Mouse (Mus musculus): ENCODE data around the gene Fermt2.
"Not testable (repeated sequence)": the region's sequence is repeated elsewhere in the genome, so short reads cannot be mapped to it uniquely, and the experiment has no call there.

Gene Fermt2

GRCm38 (mm10) chr14:45507447-45507846 is 22.5 kb downstream of the Fermt2 start:
- no peak for DNase-seq

DNA sequence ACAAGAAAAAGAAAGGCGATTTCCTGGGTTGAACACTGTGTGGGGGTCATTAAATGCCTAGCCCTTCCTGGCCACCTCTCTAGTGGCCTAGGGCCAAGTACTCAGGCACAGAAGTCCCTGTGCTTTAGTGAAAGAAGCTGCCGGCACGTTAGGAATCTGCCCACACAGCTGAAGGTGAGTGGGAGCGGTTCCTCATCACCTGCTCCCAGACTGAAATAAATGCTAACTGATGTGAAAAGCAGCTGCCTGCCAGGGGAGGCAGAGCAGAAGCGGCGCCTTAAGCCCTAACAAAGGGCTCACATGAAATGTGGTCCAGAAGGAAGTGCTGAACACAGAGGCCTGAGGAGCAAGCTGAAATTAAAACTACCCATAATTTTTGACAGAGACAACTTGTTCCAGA is 22.9 kb downstream of the Fermt2 start:
- DNase-seq, result no peak

DNA sequence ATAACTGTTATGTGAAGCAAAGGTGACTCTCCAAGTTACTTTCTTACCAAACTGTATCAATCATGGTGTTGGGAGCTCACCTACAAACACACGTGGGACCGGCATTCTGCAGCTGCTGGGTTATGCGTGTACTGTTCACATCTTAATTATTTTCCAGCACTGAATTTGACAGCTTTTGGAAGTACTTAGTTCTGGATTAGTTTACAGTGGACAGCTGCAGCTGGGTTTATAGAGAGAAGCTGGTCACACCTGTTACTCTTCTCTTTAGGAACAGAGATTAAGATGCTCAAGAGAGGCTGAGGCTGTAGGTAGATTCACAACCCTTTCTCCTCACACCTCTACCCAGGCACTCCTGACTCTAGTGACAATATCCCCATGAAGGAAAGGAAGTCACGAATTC is 23.8 kb downstream of the Fermt2 start:
- DNase-seq, result no peak

DNA sequence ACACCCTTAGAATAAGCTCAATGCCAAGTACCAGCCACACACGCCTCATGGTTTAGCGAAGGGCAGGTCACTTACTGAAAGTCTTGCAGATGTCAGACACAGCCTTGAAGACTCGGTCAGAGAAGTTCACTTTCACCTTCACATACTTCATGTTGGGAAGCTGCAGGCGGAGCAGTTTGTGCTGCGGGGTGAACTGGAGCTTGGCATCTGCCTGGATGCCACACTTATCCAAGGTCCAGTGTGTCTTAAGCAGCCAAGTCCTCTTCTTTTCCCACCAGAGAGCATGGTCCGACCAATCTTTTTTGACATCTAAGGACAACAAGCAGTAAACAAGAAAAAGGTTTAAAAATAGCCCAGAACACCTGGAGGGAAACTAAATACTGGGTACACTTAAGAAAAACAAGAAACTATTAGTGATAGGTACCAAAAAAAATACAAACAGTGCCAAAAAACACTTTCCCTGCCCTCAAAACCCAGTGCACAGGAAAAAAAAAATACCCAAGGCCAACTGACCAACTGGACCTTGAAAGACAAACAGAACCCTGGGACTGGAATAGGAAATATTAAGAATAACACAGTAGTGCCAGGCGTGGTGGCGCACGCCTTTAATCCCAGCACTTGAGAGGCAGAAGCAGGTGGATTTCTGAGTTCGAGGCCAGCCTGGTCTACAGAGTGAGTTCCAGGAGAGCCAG is 25.4 kb downstream of the Fermt2 start:
- DNase-seq, result no peak

GRCm38 (mm10) chr14:45503934-45504333 is 26.0 kb downstream of the Fermt2 start:
- no peak for DNase-seq

DNA sequence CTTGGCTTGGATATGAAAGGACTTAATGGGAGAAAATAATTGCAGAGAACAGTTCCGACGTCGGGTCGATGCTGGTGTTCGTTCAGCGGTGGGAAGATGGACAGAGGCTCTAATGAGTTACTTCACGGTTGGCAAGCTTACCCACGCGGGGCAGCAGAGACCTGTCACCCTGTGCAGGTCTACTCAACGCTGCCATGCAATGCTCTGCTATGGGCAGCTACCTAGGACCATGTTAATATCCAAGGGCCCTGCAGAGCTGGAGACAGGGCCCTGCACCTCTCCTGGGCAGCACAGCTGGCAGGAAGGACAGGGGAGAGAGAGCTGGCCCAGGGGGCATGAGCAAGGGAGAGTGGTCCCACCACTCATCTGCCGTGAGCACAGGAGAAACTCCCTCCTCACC is 29.9 kb downstream of the Fermt2 start:
- no peak for DNase-seq

DNA sequence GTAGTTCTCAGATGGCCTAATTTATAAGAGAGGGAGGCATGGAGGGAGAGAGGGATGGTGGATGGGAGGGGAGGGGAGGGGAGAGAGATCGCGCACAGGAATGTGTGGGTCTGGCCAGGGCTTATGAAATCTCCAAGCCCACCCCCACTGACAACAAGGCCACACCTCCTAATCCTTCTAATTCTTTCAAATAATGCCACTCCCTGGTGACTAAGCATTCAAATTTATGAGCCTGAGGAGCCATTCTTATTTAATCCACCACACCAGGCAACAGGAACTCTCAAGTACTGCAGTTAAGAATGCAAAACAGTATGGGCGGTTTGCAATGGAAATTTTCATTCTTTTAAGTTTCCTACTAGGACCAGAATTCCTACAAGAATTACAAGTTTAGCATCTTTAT is 32.8 kb downstream of the Fermt2 start:
- no peak for DNase-seq

DNA sequence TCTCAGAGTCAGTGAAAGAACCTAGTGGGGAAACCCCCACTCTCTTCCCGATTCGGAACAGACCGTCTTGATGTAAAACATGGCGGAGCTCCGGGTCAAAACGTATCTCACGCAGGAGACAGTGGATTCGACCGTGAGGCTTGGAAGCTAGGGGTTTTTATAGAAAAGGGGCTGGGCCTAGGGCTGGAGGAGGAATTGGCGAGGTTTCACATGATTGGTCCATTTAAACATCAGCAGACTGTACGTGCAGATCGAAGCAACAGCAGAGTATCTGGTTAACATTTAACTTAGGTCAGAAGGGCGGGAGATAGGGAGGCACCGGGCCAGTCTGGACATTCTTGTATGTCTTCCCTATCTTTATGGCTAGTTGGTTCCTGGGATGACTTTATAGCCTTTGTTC is 34.1 kb downstream of the Fermt2 start:
- not testable (repeated sequence) for DNase-seq

DNA sequence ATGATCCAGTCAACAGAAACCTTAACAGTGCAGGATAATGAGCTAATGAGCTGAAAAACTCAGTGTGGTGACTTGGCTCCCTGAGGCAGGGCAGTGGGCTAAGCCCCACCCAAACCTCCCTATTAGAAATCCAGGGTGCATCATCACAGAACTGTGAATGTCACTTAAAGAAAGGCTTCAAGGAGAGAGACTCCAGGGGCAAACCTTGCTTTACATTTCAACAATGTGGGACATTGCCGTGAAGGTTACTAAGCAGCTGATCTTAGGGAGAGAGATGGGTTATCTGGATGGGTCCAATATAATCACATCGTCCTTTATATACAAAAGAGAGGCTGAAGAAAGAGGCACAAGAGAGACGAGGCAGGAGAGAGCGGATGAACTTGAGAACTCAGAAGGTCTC is 36.0 kb downstream of the Fermt2 start:
- no peak for DNase-seq

GRCm38 (mm10) chr14:45492668-45493067 is 37.2 kb downstream of the Fermt2 start:
- DNase-seq, result no peak

GRCm38 (mm10) chr14:45492038-45492437 is 37.9 kb downstream of the Fermt2 start:
- no peak for DNase-seq

DNA sequence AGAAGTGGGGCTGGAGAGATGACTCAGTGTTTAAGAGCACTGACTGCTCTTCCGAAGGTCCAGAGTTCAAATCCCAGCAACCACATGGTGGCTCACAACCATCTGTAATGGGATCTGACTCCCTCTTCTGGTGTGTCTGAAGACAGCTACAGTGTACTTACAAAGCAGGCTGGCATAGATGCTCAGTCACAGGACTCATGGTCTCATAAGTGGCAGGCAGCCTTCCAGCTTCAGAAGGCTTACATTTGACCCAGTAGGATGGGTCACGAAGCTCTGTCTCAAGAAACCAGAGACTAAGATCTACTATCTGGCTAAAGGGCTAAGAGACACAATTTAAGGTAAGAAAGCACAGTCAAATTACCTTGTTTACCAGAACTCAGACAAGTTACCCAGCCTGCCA is 42.7 kb downstream of the Fermt2 start:
- not testable (repeated sequence) for DNase-seq

GRCm38 (mm10) chr14:45483361-45483760 is 46.6 kb downstream of the Fermt2 start:
- not testable (repeated sequence) for DNase-seq

DNA sequence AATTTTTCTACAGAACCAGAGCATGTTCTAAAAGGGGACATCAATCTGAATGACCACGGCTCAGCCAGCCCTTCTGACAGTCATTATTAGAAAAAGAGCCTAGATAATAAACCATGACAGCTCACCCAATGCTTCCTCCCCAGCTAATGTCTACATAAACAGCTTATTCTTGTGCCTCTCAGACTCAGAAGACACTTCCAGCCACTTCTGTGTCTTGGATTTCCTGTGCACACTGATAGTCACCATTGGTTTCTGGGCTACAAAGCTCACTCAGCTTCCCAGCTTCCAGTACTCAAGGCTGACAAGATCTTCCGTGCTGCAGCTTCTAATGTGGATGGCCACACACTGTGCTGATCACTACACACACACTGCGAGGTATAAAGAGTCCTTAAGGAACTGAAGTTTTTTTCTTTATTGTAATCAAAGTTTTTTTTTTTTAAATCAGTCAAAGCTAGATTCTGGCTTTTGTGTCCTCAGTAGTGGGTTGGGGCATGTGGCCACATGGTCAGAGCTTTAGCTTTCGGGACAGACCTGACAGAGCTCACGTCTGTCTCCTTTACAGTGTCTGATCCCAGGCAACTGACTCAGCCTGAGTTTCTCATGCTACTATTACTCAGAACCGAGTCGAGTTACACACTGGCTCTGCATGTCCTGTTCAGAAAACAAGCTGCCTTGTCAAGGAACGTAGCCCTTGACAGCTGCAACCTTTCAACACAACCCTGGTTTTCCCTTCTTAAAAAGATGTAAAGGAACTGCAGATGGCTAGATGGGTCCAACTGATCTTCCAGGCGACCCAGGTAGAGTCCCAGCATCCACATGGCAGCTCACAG is 50.7 kb downstream of the Fermt2 start:
- DNase-seq, result no peak

DNA sequence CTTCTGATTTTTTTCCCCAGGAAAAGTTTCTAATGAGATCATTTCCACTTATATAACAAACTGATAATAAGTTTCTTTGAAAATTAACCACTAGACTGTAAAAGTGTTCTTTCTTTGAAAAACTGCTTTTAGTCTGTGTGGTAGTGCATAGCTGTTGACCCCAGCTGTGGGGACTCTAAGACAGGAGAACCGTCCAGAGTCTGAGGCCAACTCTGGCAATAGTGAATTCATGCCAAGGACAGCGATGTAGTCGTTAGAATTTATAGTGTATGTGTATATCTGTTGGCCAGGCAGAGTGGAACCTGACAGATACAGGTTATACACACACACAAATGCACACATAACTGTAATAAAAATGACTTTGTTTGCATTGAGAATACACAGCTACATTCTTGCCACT is 51.4 kb downstream of the Fermt2 start:
- DNase-seq, result no peak

GRCm38 (mm10) chr14:45477651-45478050 is 52.3 kb downstream of the Fermt2 start:
- no peak for DNase-seq

DNA sequence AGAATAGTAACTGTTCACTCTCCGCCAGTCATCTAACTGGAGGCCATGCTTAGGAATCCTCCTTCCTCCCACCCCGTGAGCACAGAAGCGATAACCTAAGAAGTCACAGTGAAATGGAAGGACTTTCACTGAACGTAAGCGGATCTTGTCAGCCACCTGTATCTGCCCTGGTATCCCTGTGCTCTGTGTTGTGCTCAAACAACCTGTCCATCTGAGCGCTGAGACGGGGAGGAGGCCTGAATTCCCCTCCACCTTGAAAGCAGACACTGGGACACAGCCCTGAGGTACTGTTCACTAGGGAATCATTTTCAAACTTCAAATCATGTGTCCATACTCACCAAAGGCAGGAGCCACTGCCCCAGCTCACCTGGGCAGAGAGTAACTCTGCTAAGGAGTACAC is 52.9 kb downstream of the Fermt2 start:
- no peak for DNase-seq

GRCm38 (mm10) chr14:45472536-45472935 is 57.4 kb downstream of the Fermt2 start:
- no peak for DNase-seq

DNA sequence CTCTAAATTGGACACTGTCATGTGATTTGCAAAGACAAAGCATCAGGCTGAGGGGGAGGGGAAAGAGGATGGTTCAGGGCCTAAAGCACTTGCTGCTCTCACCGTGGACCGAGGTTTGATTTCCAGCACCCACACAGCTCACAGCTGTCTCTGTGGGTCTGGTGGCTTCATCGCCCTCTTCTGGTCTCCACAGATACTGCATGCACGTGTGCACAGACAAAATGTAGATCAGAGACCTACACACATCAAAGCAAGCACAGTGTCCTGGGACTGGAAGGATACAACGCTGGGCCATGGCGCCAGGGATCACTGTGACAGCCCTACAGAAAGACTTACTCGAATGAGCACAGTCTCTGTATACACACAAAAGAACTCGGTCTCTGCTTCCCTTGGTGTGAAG is 60.5 kb downstream of the Fermt2 start:
- no peak for DNase-seq

DNA sequence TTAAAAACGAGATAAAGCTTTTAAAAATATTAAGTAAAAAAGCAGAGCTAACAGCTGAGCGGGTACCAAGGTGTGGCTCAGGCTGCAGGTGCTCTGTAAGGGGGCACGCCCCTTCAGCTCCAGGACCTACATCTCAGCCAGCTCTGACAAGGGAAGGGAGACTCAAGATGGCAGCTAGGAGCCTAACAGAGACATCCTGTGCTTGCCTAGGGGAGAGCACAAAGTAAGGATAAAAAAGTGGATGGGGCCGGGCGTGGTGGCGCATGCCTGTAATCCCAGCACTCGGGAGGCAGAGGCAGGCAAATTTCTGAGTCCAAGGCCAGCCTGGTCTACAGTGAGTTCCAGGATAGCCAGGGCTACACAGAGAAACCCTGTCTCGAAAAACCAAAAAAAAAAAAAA is 63.5 kb downstream of the Fermt2 start:
- not testable (repeated sequence) for DNase-seq

- no peak for DNase-seq
These were observed 65.6 kb downstream of the Fermt2 start for GRCm38 (mm10) chr14:45464036-45465035.

- DNase-seq, result no peak
These were observed 66.3 kb downstream of the Fermt2 start for GRCm38 (mm10) chr14:45463599-45463998.

- DNase-seq, result no peak
These were observed 66.9 kb downstream of the Fermt2 start for GRCm38 (mm10) chr14:45462875-45463475.
